Mouse (Mus musculus) ZHBTc4 (cell line): ENCODE results near the gene Tmem132e.

Source experiments
- DNase-seq: peaks from one replicate; pipeline ENCODE4 v3.0.0-alpha.2; 2011; ENCODE audit warnings: low read depth, low spot score

Gene Tmem132e

GRCm38 (mm10) chr11:82388371-82389313 is at the start of gene Tmem132e:
TSS of gene Tmem132e (plus strand) at chr11:82388900.
- peak; percentile 48 for DNase-seq

- DNase-seq = no peak
These were observed 48.7 kb upstream of the Tmem132e start for GRCm38 (mm10) chr11:82339921-82340401.

- no peak for DNase-seq
These were observed 48.3 kb upstream of the Tmem132e start for GRCm38 (mm10) chr11:82340416-82340815.

- no peak for DNase-seq
These were observed 47.8 kb upstream of the Tmem132e start for GRCm38 (mm10) chr11:82340900-82341299.

- no peak for DNase-seq
These were observed 37.7 kb upstream of the Tmem132e start for GRCm38 (mm10) chr11:82351039-82351438.

- DNase-seq = no peak
These were observed 18.5 kb upstream of the Tmem132e start for GRCm38 (mm10) chr11:82370151-82370550.

GRCm38 (mm10) chr11:82371577-82371976 is 17.1 kb upstream of the Tmem132e start:
- DNase-seq = peak; percentile 49

GRCm38 (mm10) chr11:82380606-82381202 is 8.0 kb upstream of the Tmem132e start:
- no peak for DNase-seq

DNA sequence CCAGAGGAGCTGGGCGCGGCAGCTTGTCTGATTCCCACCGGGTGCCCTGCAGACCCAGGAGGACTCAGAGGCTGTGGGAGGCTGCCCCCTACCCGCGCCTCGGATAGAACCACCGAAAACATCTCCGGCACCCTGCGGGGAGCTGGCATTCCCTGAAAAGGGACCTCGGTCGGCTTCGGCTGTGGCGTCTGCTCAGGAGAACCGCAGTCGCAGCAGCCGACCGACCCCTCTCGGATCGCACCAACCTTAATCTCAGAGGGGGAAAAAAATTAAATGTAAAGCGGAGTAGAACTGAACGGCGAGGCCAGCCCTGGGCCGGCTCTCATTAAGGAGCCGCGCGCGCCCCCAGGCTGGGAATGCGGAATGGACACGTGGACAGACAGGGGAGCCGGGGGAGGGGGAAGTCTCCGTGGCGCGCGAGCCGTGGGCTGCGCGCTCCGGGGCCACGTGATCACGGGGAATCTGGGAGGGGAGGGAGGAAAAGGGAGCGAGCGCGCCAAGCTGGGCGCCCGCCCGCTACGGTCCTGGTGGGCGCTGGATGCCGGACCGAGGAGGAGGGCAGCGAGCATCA is 1.6 kb upstream of the Tmem132e start:
- peak; percentile 74 for DNase-seq

GRCm38 (mm10) chr11:82387711-82388341 is 874 bp upstream of the Tmem132e start:
- DNase-seq = peak; percentile 58

DNA sequence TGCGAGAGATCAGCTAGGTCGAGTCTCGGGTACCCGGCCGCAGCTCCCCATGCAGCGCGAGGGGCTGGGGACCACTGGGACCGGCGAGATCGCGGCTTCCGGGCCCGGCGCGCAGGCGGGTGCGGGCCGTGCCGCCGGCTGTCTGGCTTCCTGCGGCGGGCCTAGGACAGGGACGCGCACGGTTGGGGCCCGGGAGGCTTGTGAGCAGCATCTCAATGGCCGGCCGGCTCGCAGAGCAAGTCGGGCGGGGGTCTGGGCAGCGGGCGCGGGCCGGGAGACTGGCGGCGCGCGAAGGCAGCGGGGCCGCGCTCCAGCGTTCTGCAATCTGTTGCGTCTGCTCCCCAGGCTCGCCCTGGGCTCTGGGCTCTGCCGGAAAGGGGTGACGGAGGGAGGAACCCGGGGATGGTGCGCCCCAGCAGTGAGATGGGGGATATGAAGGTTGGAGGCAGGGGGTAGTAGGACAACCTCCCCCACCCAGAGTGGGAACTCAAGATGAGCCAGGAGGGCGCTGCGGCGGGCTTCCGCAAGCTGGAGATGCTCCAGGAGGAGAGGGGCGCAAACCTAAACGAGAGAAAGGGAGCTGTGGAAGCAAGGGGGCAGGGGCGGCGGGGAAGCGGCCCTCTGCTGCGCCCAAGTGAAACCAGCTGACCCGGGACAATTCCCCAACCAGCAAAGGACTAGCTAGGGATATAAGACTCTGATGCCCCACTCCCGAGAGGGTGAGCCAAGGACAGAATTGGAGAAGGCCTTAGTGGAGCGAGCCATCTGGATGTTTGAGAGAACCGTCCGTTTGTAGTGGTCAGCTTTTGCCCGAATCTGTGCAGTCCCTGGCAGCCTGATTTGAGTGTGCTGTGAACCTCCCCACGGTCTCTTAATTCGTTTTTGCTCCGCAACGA is 944 bp downstream of the Tmem132e start:
- peak; percentile 38 for DNase-seq

DNA sequence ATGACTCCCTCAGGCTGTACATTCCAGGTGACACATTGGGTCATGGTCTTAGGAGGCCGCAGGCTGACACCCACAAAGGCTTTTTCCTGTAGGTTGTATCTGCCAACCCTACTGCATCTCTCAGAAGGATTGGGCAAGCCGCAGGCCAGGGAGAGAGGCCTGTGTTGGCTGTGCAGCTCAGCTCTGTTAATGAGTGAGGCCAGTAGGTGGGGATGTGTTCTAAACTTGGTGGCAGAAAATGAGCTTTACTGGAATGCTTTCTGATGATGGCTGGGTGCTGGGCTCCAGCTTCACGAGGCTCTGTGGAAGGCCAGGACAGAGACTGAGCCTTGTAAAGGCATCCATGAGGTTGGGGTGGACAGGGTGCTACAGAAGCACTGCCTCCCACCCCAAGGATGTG is 3.6 kb downstream of the Tmem132e start:
- DNase-seq = no peak

DNA sequence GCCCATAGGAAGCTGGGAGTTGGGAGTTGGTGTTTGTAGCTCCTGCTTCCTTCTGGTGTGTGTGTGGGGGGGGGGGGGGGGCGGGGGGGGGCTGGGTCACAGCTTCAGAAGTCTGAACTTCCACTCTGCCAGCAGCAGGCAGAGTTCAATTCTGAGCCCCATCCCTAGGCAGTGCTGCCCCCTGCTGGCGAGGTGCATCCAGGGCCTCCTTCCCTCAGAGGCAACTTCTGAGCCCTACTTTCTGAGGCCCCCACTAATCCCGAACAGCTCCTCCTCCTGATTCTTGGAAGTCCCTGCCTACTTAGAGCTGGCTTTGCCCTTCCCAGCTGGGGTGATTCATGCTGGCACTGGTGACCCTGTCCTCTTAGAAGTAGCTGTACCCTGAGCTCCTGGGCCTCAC is 10.9 kb downstream of the Tmem132e start:
- peak; percentile 49 for DNase-seq

DNA sequence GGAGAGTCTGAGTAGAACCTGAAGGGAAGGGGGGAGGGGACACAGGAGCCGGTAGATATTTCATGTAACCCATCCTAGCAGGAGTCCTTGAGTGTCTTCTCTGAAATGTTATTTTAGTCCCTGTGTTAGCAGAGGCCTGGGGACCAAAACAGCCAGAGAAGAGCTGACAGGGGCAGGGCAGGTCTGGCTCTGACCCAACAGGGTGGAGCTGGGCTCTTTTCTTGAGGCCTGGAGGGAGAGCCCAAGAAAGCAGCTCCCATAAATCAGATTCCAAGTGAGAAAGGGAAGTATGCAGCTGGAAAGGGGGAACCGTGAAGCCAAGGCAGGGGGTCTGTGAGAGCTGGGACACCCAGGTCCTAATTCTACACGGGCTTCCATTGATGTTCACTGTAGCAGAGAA is 16.9 kb downstream of the Tmem132e start:
- DNase-seq = no peak

DNA sequence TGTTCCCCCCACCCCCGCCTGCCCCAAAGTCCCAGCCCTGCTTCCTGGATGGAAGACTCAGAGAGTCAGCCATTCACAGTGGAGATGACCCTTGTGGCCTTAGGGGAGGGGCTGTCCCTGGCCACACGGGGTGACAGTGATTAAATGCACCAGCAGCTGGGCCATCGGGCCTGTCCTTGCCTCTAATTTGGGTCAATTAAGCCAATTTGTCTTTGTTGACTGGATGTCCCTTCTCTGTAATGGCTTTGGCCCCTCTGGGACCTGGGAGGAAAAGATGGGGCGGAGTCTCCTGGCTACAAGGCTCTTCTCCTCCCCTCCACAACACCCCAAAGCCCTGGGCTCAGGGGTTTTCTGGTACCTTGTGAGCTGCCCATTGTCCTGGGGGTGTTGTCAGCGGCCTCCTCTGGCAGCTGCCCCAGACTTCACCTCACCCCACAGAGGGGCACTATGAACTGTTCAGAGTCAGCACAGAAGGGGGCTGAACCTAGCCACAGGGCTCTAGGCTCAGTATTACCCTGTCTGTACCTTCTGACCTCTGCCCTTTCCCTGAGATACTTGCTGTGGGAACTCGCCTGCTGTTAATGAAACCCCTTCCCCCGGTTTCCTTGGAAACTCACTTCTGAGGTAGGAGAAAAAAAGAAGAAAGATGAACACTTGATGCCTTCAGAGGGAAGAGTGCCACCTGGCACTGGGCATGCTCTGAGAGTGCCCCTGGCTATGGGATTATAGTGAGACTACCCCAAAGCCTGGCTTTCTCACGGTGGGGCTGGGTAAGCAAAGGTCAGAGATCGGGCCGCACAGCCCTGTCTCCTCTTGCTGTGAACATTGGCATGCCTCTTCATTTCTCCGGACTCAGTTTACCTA is 17.9 kb downstream of the Tmem132e start:
- DNase-seq = no peak

DNA sequence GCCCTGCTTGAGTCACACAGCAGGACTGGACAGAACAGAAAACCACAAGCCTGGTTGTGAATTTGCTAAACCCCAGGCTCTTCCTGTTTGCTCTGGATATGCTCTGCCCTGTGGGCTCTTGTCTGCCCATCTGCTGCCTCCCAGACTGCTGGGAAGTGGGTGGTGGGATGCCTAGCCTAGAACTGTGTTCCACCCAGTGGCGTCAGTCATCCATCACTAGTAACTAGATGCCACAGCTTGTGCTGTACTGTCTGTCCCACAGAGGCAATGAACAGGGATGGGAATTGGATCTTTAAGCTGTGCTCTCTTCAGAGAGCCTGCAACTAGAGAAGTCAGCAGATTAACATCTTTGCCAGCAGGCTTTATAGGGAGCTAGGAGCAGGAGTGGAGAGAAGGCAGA is 23.8 kb downstream of the Tmem132e start:
- DNase-seq = no peak

DNA sequence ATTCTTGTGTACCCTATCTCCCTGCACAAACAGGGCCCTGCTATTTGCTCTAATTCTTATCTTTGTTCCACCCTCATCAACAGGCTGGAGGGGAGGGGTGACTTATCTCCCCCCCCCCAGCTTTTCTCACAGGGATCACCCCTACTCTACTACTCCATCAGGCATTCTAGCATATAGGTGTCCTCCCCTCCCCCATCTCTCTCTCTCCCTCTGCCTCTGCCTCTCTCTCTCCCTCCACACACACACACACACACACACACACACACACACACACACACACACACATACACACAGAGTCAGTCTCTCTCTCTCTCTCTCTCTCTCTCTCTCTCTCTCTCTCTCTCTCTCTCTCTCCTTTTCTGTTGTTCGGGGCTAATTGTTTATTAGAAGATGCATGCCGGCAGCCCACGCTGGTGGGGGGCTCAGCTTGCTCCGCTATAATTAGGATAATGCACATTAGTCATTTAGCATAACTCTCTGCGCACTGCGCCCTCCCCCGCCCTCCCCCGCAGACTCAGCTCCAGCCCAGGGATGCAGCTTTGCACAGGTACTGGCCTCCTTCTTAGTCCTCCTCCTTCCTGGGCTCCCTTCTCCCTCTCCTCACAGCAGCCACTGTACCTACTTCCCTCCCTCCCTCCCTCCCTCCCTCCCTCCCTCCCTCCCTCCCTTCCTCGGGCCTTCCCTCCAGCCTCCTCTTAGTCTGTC is 29.8 kb downstream of the Tmem132e start:
- DNase-seq = no peak

DNA sequence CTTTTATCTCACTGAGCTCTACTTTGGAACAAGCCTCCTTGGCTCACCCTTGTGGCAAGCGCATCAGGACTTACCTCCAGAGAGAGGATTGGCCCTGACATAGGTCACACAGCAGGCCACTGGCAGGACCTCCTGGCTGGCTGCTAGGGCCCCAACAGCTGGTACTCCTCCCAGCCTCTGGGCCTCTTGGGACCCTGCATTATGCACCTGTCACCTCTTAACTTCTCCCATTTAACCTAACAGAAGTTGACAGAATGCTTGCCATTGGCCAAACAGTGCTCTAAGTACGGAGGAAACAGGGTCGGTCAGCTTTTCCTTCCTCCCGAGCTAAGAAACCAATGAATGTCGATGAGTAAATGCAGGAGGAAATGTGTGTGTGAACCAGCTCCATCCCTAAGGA is 33.2 kb downstream of the Tmem132e start:
- DNase-seq = no peak

- DNase-seq = no peak
These were observed 34.8 kb downstream of the Tmem132e start for GRCm38 (mm10) chr11:82423521-82423920.
